Mouse (Mus musculus): ENCODE measurements around the gene Timm8a1. TPM values are rescaled to one million over a fixed set of nuclear protein-coding genes. Genes with fewer than 3 reads are reported as not detected.
A peak's percentile ranks its signal among the peaks of the same experiment; 100 is the strongest.

The Timm8a1 gene
- total RNA-seq (2014; fragmentation: Nextera tagmentation) (123 and 148 TPM in 2 replicates), total RNA-seq (2017) (214 and 241 TPM in 2 replicates)

DNA sequence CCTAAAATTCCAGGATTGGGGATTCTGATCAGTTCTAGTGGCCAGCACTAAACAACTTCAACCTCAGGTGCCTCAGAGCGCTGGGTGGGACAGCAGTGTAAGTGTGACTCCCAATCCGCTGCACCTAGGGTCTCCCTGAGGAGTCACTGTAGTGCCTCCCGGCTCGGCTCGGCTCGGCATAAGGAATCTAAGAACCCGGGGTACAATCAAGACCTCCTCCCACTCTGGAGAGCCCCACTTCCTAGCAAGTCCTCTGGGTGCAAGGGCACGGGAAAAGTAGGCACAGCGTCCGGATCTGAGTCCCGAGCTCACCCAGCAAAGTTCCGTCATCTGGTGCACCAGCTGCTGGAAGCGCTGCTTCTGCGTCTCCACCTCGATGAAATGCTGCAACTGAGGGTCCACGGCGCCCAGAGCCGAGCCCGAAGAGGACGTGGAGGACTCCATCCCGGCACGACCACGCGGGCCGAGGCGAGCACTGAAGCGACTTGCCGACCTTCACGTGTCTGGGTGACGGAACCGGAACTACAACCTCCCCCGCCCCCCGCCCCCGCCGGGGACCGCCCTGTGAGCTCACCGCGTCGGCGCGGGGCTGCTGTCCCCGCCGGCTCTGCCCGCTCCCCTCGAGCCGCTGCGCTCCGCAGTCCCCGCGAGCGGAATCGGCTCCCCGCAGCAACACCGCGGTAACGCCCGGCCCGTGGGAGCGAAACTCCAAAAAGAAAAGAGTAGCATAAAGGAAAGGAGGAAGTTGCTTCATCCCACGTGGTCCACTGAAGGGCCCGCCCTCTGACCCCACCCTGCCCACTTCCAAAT is at the start of gene Timm8a1:
TSS of gene Timm8a1 (minus strand) at position 721 of the 810 bp plus-strand sequence.
- ATAC-seq (replicated peaks; ENCODE audit: low FRiP score, low TSS enrichment, poor library complexity, severe bottlenecking) = peak; percentile 72

DNA sequence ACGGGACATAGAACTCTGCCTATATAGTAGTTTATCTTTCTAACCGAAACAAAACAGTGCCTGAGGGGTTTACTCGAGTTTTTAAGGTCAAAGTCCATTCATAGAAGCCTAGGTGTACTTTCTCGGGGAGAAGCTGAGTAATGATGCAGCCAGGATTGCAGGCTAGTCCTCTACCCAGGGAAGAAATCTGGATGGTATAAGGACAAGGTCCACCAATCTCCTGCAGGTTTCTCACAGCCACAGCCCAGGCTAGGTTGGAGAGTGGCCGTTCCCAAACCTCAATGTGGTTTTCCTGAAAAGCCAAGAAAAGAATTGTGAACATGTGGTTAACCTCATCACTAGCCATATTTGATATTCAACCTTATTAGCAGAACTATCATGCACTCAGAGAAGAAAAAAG is 48.2 kb upstream of the Timm8a1 start:
- no peak for ATAC-seq (replicated peaks; ENCODE audit: low FRiP score, low TSS enrichment, poor library complexity, severe bottlenecking)

DNA sequence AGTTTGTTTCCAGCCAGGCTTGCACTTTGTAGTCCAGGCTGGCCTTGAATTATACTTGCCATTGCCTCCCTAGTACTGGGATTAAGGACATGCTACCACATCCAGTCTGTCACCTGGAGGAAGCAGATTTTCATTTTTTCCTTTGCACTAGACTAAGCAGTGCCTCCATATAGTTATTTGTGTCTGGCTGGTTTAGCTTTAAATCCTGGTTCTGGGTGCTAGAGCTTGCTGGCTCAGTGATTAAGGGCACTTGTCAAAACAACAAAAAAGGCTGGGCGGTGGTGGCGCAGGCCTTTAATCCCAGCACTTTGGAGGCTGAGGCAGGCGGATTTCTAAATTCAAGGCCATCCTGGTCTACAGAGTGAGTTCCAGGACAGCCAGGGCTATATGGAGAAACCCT is 47.3 kb upstream of the Timm8a1 start:
- no peak for ATAC-seq (replicated peaks; ENCODE audit: low FRiP score, low TSS enrichment, poor library complexity, severe bottlenecking)

DNA sequence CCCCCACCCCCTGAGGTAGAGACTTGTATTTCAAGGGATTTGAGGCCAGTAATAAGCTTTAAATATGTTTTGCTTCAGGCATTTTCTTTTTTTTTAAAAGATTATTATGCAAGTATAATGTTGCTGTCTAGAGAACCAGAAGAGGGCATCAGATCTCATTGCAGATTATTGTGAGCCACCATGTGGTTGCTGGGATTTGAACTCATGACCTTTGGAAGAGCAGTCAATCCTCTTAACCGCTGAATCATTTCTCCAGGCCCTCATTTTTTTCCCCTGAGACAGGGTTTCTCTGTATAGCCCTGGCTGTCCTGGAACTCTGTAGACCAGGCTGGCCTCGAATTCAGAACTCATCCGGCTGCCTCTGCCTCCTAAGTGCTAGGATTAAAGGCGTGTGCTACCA is 46.6 kb upstream of the Timm8a1 start:
- no peak for ATAC-seq (replicated peaks; ENCODE audit: low FRiP score, low TSS enrichment, poor library complexity, severe bottlenecking)

DNA sequence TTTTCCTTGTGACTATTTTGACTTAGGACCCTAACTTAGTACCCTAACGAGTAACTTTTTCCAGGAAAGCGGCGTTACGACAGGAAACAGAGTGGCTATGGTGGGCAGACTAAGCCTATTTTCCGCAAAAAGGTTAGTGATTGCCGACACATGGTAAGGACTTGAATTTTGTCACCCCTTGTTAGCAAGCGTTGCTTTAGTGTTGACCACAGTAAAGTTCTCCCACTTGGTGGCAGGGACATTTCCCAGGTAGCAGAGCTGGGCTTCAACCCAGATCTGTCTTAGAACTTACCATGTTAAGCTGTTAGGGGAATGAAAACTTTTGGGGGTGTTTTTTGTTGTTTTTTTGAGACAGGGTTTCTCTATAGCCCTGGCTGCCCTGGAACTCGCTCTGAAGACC is 44.8 kb upstream of the Timm8a1 start:
- no peak for ATAC-seq (replicated peaks; ENCODE audit: low FRiP score, low TSS enrichment, poor library complexity, severe bottlenecking)

DNA sequence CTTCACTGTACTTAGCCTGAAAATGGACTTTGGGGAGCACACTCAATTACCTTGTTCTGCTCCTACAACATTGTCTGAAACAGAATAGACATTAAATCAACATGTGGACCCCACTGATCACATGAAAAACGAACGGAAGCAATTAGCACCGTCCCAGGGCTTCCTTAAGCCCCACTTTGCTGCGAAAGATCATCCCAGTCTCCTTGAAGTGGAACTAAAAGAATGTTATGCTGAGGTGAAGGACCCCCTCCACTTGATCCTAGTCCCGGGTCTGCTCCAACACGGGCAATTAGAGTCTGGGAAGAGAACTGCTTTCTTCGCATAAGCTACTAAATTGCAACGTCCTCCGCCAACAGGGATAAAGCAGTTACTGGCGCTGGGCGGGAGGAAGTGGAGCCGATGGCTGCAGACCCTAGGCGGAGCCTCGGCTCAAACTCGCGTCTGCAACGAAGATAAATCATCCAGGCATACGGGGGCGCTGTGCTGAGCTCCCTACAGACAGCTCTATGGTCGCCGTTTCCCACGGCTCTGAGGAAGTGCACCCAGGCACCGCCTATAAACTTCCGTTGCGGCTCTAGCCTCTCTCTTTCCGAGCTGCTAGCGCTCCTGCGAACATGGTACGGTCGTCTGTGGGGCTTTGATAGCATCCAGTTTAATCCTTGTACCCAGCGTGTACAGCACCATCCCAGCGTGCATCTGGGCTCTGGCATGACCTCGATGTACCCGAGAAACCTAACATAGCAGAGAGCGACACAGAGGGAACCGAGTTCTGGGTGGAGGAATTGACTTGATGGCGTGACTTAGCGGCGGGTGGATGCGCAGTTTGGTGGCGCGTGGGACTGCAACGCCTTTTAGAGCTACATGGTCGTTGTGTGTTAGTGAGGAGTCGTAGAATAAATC is 43.7 kb upstream of the Timm8a1 start, which contains the start of gene Rpl36a:
TSS of gene Rpl36a (plus strand) at position 552 of the 900 bp plus-strand sequence.
- peak; percentile 88 for ATAC-seq (replicated peaks; ENCODE audit: low FRiP score, low TSS enrichment, poor library complexity, severe bottlenecking)

DNA sequence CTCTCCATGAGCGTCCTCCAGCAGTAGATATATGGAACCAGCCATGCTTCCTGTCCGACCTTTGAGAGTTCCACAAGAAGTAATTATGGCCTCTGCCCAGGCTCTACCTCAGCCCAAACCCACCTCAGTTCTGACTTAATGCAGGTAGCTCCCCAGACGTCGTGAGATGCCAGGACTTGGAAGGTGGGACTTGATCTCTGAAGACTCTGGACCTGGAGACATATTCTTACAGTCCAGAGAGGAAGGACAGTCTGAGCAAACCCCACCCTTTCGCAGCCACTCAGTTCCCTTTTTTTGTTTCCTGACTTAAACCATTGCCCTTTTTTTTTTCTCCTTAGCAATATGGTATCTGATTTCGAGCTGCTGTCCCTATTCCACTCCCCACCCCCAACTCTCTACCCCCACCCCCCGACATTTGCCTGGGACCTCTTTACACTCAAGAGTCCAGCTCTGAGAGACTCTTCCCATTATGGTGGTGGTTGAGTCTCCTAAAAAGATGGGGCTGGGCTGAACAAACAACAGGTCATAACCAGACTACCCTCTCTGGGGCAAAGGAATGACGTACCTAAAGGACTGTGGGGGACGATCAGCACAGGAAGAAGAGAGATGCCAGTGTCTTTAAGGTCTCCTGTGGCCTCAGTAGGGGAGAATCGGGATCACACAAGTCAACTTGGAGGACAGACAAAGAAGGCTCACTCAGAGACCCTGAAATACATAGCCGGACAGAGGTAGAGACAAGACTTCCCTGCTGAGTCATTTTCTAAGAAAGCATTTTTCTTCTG is 41.4 kb upstream of the Timm8a1 start, which contains the start of gene Btk:
TSS of gene Btk (minus strand) at position 683 of the 782 bp plus-strand sequence.
- no peak for ATAC-seq (replicated peaks; ENCODE audit: low FRiP score, low TSS enrichment, poor library complexity, severe bottlenecking)

DNA sequence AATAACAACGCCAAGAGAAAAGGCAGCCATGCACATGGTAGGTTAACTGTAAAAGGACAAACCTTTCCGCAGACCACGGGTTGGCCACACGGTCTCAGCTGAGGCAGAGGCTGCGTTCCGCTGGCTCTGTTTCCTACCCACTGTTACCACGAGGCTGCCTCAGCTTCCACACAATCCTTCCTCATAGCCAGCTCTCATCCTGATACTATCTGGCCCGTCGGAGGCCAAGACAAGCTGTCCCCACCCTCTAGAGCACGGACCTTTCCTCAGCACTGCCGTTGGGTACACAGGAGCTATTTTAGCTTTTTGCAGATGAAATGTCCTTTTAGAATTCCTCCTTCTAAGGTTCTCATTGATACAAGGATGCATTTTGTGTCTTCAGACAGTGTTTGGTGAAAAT is 40.6 kb upstream of the Timm8a1 start:
- ATAC-seq (replicated peaks; ENCODE audit: low FRiP score, low TSS enrichment, poor library complexity, severe bottlenecking) = 0 out of 2 replicates have a peak, but pooled peaks have one; percentile 28

DNA sequence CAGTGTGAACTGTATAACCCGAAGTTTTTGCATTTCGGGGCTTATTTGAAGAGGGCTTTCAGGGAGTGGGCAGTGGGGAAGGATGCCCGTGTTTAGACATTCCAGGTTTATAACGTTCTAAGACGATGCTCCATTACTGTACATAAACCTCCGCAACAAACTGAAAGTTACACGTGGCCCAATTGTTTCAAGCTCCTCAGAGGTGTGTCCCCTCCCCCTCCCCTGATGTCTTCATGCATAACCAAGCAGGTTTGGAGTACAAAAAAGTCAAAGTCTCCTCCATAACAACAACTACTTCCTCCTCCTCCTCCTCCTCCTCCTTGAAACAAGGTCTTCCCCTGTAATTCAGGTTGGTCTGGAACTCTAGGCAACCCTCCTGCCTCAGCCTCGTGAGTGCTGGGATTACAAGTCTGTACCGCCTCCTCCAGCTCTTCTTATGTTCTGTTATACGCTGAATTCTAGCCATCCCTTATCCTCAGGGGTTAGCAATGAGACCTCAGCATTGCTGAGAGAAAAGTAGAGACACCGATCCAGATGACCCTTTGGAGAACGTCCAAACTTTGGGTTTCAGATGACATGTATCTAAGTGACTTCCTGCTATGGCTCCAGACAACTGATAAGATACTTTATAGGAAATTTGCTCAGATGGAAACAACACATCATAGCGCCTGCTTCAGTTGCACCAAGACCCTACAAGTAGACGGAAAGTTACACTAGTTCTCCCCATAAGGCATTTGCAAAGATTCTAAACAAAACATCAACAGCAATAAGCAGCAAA is 39.1 kb upstream of the Timm8a1 start:
- ATAC-seq (replicated peaks; ENCODE audit: low FRiP score, low TSS enrichment, poor library complexity, severe bottlenecking) = no peak

DNA sequence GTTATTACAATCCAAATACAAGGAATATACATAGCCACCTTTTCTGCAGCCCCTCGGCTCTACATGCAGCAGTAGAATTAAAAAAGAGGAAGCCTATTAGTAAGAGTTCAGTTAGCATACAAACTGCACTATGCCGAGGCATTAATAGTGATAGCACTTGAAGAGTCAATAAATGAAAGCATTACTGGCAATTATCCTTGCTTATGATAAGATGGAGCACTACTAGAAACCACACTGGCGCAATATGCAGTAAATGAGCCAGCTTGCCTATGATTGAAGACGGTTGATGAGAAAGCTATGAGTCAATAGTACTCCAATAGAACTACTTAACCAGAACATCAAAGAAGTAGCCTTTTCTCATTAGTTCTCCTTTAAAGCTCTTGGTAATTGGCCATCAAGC is 36.2 kb upstream of the Timm8a1 start:
- ATAC-seq (replicated peaks; ENCODE audit: low FRiP score, low TSS enrichment, poor library complexity, severe bottlenecking) = no peak

DNA sequence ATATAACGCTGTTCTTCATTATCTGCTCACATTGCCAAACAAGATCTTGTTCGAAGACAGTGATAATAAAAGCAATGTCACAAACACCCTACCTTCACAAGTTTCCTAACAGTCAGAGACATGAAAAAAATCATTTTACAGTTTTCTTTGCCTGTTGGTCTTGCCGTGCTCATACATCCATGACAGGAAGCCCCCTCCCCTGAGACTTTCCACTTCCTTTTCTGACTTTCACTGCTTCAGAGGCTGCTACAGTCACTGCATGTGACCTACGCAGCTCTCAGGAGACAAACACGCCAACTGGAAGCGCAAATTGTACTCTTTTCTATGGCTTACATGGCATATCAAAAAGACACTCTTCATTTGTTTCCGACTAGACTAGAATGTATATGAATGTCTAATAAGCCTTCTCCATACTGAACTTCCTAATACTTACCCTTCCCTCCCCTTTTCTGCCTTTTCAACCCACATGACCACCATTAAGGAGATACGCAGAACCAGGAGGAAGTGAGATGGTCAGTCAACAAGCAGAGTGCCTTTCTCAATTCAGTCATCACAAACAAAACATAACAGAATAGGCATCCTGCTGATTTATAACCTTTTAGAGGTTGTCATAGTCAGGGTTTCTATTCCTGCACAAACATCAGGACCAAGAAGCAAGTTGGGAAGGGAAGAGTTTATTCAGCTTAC is 25.0 kb upstream of the Timm8a1 start:
- ATAC-seq (replicated peaks; ENCODE audit: low FRiP score, low TSS enrichment, poor library complexity, severe bottlenecking) = no peak

DNA sequence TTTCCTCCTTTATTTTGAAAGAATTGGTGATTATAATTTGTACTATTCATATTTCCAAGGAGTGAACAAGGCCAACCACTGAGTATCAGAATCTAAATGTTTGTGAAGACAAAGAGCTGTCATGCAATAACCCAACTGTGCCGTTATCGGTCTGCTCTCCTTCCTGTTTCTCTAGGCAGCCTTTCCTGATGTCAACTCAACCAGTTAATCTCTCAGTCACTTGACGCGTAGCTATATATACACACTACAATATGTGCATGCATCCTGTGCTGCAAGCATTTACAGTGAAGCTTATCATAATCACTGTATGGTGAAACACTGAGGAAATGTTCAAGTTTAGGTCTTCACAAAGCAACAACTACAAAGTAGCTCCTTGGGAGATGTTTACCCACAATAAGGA is 22.7 kb upstream of the Timm8a1 start:
- peak; percentile 59; the same call in 1 of the 2 replicates for ATAC-seq (replicated peaks; ENCODE audit: low FRiP score, low TSS enrichment, poor library complexity, severe bottlenecking)

DNA sequence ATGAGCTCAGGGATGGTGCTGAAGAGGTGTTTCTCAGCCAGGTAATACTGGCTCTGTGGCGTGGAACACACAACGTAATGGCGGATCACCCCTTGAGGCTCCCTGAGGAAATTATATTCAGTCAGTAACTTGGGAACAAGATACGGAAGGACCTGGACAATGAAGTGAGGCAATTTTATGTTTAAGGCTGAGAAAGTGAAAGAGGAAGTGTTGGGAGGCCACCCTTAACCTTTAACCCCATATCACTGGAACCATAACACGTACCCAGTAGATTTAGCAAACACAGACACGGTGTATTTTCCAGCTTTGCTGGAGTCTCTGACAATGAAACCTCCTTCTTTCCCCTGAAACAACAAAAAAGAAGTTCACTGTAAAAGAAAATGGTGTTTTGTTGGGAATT is 12.8 kb upstream of the Timm8a1 start:
- ATAC-seq (replicated peaks; ENCODE audit: low FRiP score, low TSS enrichment, poor library complexity, severe bottlenecking) = no peak

DNA sequence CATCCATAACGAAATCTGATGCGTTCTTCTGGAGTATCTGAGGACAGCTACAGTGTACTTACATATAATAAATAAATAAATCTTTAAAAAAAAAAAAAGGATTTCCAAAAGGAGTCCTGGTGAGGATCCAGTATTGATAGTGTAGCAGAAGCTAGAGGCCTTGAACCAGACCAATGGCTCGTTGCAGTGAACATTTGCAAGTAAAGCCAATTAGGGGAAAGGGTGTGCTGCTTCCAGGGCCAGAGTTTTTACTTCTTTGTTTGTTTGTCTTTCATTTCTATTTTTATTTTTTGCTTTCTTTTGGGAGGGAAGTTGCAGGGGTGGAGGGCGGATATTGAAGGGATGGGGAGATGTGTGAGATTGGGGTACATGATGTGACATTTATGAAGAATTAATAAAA is 11.7 kb upstream of the Timm8a1 start:
- ATAC-seq (replicated peaks; ENCODE audit: low FRiP score, low TSS enrichment, poor library complexity, severe bottlenecking) = no peak

DNA sequence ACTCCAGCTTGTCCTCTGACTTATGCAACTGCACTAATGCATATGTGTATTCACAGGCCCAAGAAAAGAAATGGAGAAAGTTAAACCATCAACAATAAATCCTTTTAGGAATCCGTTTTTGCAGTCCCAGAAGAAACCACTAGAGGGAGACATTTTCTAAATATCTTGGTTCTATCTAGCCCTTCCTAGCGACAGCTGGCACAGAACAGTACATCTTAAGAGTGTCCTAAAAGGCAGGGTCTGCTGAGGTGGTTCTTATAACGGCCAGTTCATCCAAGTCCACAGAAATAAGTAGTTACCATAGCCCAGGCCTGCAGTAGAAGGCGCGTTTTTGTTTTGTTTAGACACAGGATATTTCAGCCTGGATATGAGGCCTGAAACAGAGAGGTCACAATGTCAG is 9.2 kb upstream of the Timm8a1 start:
- no peak; the same call in 1 of the 2 replicates for ATAC-seq (replicated peaks; ENCODE audit: low FRiP score, low TSS enrichment, poor library complexity, severe bottlenecking)

DNA sequence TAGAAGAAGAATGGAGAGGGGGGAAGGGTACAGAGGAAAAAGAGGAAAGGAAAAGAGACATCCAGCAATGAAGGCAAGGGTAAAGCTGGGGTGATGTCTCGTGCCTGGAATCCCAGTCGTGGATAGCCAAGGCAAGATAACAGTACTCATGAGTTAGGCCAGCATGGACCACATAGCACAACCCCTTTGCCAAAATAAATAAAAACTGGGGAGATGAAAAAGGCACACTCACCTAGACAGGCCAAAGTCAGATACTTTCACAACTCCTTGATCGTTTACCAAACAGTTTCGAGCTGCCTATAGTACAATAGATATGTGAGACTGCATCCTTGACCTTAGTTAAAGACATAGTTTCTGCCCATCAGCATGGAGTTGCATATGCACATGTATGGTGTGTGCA is 5.7 kb upstream of the Timm8a1 start:
- no peak for ATAC-seq (replicated peaks; ENCODE audit: low FRiP score, low TSS enrichment, poor library complexity, severe bottlenecking)

DNA sequence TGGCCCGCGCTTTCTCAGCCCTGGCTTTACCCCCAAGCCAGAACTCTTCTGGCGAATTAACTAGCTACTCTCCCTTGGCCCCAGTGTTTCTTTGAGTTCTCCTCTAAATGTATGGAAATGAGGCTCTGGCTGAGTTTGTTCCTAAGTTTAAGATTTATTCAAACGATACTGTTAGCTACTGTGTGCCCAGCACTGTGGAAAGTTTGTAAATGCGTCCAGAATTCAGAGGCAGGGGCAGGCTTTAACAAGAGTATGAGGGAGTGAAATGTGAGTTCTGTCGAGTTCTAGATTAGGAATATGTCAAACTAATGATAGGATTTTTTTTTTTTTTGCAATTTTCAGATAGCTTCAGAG is 267 bp upstream of the Timm8a1 start:
- ATAC-seq (replicated peaks; ENCODE audit: low FRiP score, low TSS enrichment, poor library complexity, severe bottlenecking) = peak; percentile 39

DNA sequence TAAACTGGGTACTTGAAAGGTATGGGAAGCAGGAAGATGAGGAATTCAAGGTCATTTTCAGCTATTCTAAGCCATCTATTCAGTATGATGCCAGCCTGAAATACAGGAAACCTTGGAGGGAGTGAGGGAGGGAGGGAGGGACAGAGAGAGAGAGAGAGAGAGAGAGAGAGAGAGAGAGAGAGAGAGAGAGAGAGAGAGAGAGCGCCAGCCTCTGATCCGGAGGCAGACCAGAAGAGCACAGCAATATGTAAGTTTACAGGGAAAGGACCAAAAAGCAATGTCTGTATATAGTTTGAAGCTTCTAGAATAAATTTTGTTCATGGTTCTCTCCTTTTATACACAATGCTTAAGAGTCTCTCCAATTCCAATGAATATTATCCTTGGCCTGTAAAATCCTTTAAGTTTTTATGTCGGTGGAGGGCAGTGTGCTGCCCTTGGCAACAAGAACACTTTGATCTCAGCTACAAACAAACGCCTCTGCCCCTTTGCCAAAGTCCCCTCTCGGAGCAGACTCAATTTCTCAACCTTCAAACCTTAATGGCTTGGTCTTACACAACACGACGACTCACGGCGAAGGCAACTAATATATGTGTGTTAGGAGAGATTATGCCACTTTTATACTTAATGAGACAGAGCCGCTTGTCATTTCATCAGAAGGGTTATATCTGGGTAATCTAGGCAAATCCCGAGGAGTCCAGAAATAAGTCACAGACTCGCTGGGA is 1.1 kb downstream of the Timm8a1 start:
- ATAC-seq (replicated peaks; ENCODE audit: low FRiP score, low TSS enrichment, poor library complexity, severe bottlenecking) = peak; percentile 29

All from megakaryocyte-erythroid progenitor cell, adult 5-6 weeks (primary cell).